Mouse (Mus musculus): ENCODE measurements around the gene Egflam.

- TF ChIP-seq CTCF (IDR thresholded peaks at IDR 0.05; ENCODE audit: extremely low read depth, insufficient read depth, low read length) (no peak), POLR2A (IDR thresholded peaks at IDR 0.05; ENCODE audit: extremely low read depth, insufficient read depth, low read length) (no peak)
Observed at GRCm38 (mm10) chr15:7189678-7190454, 208.3 kb downstream of the Egflam start.

Data from cortical plate, adult 2 months (tissue).